Mouse (Mus musculus) ES-Bruce4 (cell line): ENCODE measurements at regions not wholly inside any gene's neighbourhood (a gene's known extent, or its start where the extent isn't known, plus 50 kb on each side); places are given as distances from the start of the nearest gene placed in this dataset.

Source experiments
- CTCF ChIP-seq: IDR thresholded peaks from one replicate; pipeline ENCODE4 v1.8.1; 2011; ENCODE audit warnings: low read depth, low read length
- POLR2A ChIP-seq: IDR thresholded peaks from one replicate; pipeline ENCODE4 v1.8.1; 2011; ENCODE audit warnings: low read length; ENCODE audit not compliant: insufficient read depth

DNA sequence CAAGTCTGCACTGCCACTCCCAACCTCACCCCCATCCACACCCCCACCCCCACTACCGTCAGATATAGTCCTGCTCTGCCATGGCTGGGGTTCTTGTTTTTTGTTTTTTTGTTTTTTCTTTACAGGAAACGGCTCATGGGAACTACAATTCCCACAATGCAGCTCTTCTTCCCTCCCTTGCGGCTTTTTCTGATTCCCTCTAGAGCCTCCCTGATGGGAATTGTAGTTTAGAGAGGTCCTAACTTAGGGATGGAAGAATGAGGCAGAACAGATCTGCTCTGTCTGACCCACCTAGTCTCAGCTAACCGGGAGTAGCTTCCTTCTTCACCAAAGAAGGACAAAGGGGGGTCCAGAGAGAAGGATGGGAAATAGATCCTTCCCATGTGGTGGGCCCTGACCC lies 98.7 kb upstream of the Mvb12b start:
- TF ChIP-seq CTCF (no peak), POLR2A (no peak)
